Comparison of ENCODE assay signal across 25 mouse cellular contexts in the genomic region with DNA sequence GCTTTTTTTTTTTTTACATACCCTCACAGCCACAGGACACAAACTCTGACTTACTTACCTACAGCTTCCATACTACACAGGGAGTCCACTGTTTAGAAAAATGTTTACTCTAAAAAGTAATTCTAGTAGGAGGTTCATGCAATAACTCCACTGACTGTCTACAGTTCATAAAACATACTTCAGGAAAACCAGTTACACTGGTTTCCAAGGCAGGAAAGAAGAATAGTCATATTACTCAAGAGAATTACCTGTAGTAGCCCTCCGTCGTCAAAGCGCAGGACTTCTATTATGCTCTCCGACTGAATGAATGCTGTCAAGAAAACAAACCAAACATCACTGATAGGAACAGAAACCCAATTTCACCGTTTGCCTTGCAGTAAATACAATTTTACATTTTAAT. TPM values are rescaled to one million over a fixed set of nuclear protein-coding genes. Genes with fewer than 3 reads are reported as not detected.
A peak's percentile ranks its signal among the peaks of the same experiment; 100 is the strongest.
DNase-seq lines count a peak whose midpoint lies in the region; ATAC-seq lines count a peak whose summit lies in the region.
"Had no signal": no experiment of that assay in that cellular context is flagged by ENCODE, and none has a peak within 500 bp of the region (broad histone marks: within the 10 kb centered on the region; RNA-seq: fewer than 3 reads in every experiment).

No protein-coding gene starts in this region.

- WGBS in kidney, embryonic 15.5 days = 78% methylated on average over 5 of the region's 5 CpGs
- WGBS in embryonic facial prominence, embryonic 14.5 days = 80% methylated on average over 5 of the region's 5 CpGs
- 57% methylated on average over 5 of the region's 5 CpGs for WGBS in intestine, embryonic 16.5 days
- WGBS in stomach, embryonic 15.5 days = 55% methylated on average over 5 of the region's 5 CpGs

- DNase-seq in kidney, adult 11 months = no peak
- DNase-seq in embryonic facial prominence, embryonic 14.5 days (ENCODE audit: low spot score) = peak; percentile 50
- DNase-seq in left cerebral cortex, postnatal 4 days = no peak
- no peak for DNase-seq in layer of hippocampus, postnatal 10 days (ENCODE audit: low spot score in 2 of 2)
- DNase-seq: adrenal gland, postnatal 10 days; cerebellum, adult 8-10 months; cerebellum, postnatal 25 days; gastrocnemius, postnatal 10 days; kidney, adult 18-20 months; kidney, postnatal 36 days; liver; retina, postnatal 1 day; right cerebral cortex, postnatal 14 days; thymus, postnatal 4 days had no signal

- H3K4me2 ChIP-seq in kidney, embryonic 15.5 days = no peak overlapping the region
- H3K4me2 ChIP-seq in embryonic facial prominence, embryonic 14.5 days (ENCODE audit: low read depth, low read length) = no peak overlapping the region
- no peak overlapping the region; the same call in 1 of the 2 replicates for H3K4me2 ChIP-seq in intestine, embryonic 16.5 days (ENCODE audit: low read depth, low read length)
- H3K4me2 ChIP-seq in stomach, embryonic 15.5 days = no peak overlapping the region; the same call in 1 of the 2 replicates
- H3K4me2 ChIP-seq: heart, embryonic 15.5 days; midbrain, embryonic 13.5 days had no signal

- H3K4me1 ChIP-seq in kidney, embryonic 15.5 days = peaks cover 33% of the 10 kb centered on the region
- peaks cover 5% of the 10 kb centered on the region; the same call in 1 of the 2 replicates for H3K4me1 ChIP-seq in embryonic facial prominence, embryonic 14.5 days (ENCODE audit: control insufficient read depth, insufficient read depth, low read length)
- H3K4me1 ChIP-seq in intestine, embryonic 16.5 days (ENCODE audit: control insufficient read depth, insufficient read depth, low read length) = peaks cover 32% of the 10 kb centered on the region
- peaks cover 4% of the 10 kb centered on the region for H3K4me1 ChIP-seq in stomach, embryonic 15.5 days

- 0 out of 2 replicates have a peak overlapping the region, but pooled peaks have one; percentile 18 for H3K27ac ChIP-seq in kidney, embryonic 15.5 days
- no peak overlapping the region for H3K27ac ChIP-seq in embryonic facial prominence, embryonic 14.5 days (replicated peaks; ENCODE audit: low read depth, low read length)
- H3K27ac ChIP-seq in intestine, embryonic 16.5 days (ENCODE audit: low read length) = no peak overlapping the region; the same call in 1 of the 2 replicates
- H3K27ac ChIP-seq in stomach, embryonic 15.5 days = peak overlapping the region; percentile 54; the same call in 1 of the 2 replicates
- H3K27ac ChIP-seq: heart, embryonic 15.5 days; layer of hippocampus, adult 2 months; liver, embryonic 14.5 days; macrophage; midbrain, embryonic 13.5 days had no signal

- intact Hi-C loops in left cerebral cortex, postnatal 4 days (cut with DNase I) = no loop called here

- H3K9ac ChIP-seq in kidney, embryonic 15.5 days = no peak overlapping the region
- H3K9ac ChIP-seq in embryonic facial prominence, embryonic 14.5 days (ENCODE audit: low read depth, low read length) = no peak overlapping the region
- no peak overlapping the region for H3K9ac ChIP-seq in intestine, embryonic 16.5 days (ENCODE audit: low read depth, low read length)
- H3K9ac ChIP-seq in stomach, embryonic 15.5 days = no peak overlapping the region
- H3K9ac ChIP-seq: heart, embryonic 15.5 days; liver, embryonic 14.5 days; midbrain, embryonic 13.5 days had no signal

- peaks cover 6% of the 10 kb centered on the region; the same call in 1 of the 2 replicates for H3K36me3 ChIP-seq in kidney, embryonic 15.5 days
- peaks cover 11% of the 10 kb centered on the region; the same call in 1 of the 2 replicates for H3K36me3 ChIP-seq in embryonic facial prominence, embryonic 14.5 days (ENCODE audit: control insufficient read depth, insufficient read depth, low read length)
- 0 out of 2 replicates have a peak, but pooled peaks cover 6% of the 10 kb centered on the region for H3K36me3 ChIP-seq in intestine, embryonic 16.5 days (ENCODE audit: control insufficient read depth, insufficient read depth, low read length)
- H3K36me3 ChIP-seq in stomach, embryonic 15.5 days = peaks cover 8% of the 10 kb centered on the region; the same call in 1 of the 2 replicates
- H3K36me3 ChIP-seq: heart, embryonic 15.5 days; midbrain, embryonic 13.5 days had no signal

- no peak for ATAC-seq in kidney, embryonic 15.5 days (replicated peaks; ENCODE audit: low FRiP score)
- ATAC-seq in embryonic facial prominence, embryonic 14.5 days (ENCODE audit: low read depth) = peak; percentile 44
- ATAC-seq in intestine, embryonic 16.5 days = peak; percentile 36; the same call in 1 of the 2 replicates
- no peak for ATAC-seq in stomach, embryonic 15.5 days (ENCODE audit: insufficient read depth, low FRiP score, low read depth)
- ATAC-seq: forebrain, embryonic 16.5 days; hindbrain, embryonic 16.5 days; midbrain, embryonic 13.5 days had no signal

- no peak overlapping the region for H3K4me3 ChIP-seq in kidney, embryonic 15.5 days (replicated peaks)
- no peak overlapping the region for H3K4me3 ChIP-seq in embryonic facial prominence, embryonic 14.5 days (ENCODE audit: low read depth, low read length)
- no peak overlapping the region for H3K4me3 ChIP-seq in intestine, embryonic 16.5 days (ENCODE audit: low read length)
- H3K4me3 ChIP-seq in stomach, embryonic 15.5 days (replicated peaks) = no peak overlapping the region
- H3K4me3 ChIP-seq: heart, embryonic 15.5 days; layer of hippocampus, adult 2 months; midbrain, embryonic 13.5 days had no signal

- H3K9me3 ChIP-seq in kidney, embryonic 15.5 days (replicated peaks) = no peaks in the 10 kb centered on the region
- no peaks in the 10 kb centered on the region for H3K9me3 ChIP-seq in embryonic facial prominence, embryonic 14.5 days (ENCODE audit: control insufficient read depth, low read length)
- no peaks in the 10 kb centered on the region for H3K9me3 ChIP-seq in intestine, embryonic 16.5 days (ENCODE audit: control insufficient read depth, low read length)
- no peaks in the 10 kb centered on the region for H3K9me3 ChIP-seq in stomach, embryonic 15.5 days
- H3K9me3 ChIP-seq: G1E; heart, embryonic 15.5 days; midbrain, embryonic 13.5 days had no signal

- no peaks in the 10 kb centered on the region for H3K27me3 ChIP-seq in kidney, embryonic 15.5 days
- no peaks in the 10 kb centered on the region for H3K27me3 ChIP-seq in embryonic facial prominence, embryonic 14.5 days (replicated peaks; ENCODE audit: control insufficient read depth, insufficient read depth, low read length)
- no peaks in the 10 kb centered on the region for H3K27me3 ChIP-seq in intestine, embryonic 16.5 days (replicated peaks; ENCODE audit: control insufficient read depth, insufficient read depth, low read length)
- H3K27me3 ChIP-seq in stomach, embryonic 15.5 days (replicated peaks) = no peaks in the 10 kb centered on the region
- H3K27me3 ChIP-seq: heart, embryonic 15.5 days; midbrain, embryonic 13.5 days had no signal

RNA-seq across cellular contexts. Expression of a gene that starts 54.5 kb away (rescaled TPM):
- polyA plus RNA-seq in kidney, embryonic 15.5 days (2015; fragmentation: Nextera tagmentation; extraction: Ambion mirVana) = 12.3 TPM in 2 replicates
- polyA plus RNA-seq in embryonic facial prominence, embryonic 14.5 days (2014; fragmentation: Nextera tagmentation; extraction: Ambion mirVana) = 21.3 and 22.4 TPM in 2 replicates
- 9.3 and 11.3 TPM in 2 replicates for polyA plus RNA-seq in intestine, embryonic 16.5 days (2015; fragmentation: Nextera tagmentation; extraction: Ambion mirVana)
- 13.7 and 16.8 TPM in 2 replicates for polyA plus RNA-seq in stomach, embryonic 15.5 days (2015; fragmentation: Nextera tagmentation; extraction: Ambion mirVana)
- 10 to 100 TPM; 79.6 to 82.0 TPM for total RNA-seq in left cerebral cortex, postnatal 4 days (2021)
- total RNA-seq in layer of hippocampus, postnatal 10 days (2021) = 10 to 100 TPM; 58.1 to 60.5 TPM

Comparison
In these comparisons a context has a peak if more than half of its experiments do, and no peak if none do; other contexts are left out.
1. ATAC-seq: peak in embryonic facial prominence, embryonic 14.5 days (single experiment) and intestine, embryonic 16.5 days (single experiment); none in kidney, embryonic 15.5 days (single experiment) and stomach, embryonic 15.5 days (single experiment).
2. H3K27ac ChIP-seq: peak in kidney, embryonic 15.5 days (single experiment) and stomach, embryonic 15.5 days (single experiment); none in embryonic facial prominence, embryonic 14.5 days (single experiment) and intestine, embryonic 16.5 days (single experiment).